8 mouse cellular contexts compared by ENCODE assay signal in the genomic region with DNA sequence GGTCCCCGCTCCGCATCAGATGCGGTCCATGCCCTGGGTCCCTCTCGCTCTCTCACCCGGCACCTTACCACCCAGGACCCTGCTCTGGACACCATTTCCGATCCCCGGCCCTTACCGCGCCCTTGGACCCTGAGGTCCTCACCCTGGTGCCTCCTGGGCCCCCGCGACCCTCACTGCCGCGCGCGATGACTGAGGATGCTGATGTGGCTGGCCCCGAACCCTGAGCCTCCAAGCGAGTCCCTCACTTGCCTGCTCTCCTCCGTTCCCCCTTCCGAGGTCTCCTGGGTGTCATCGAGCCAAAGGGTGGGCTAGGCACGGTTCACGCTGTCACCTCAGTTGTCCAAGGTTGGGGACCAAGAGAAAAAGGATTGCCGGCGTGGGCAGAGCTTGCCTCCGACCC. TPM values are rescaled to one million over a fixed set of nuclear protein-coding genes. Genes with fewer than 3 reads are reported as not detected.
DNase-seq lines count a peak whose midpoint lies in the region; ATAC-seq and TF ChIP-seq lines count a peak whose summit lies in the region.

No protein-coding gene starts in this region.

- TF ChIP-seq CTCF in gastrocnemius, adult 2 months (IDR thresholded peaks at IDR 0.05): no peak
- TF ChIP-seq CTCF in spleen, adult 2 months (IDR thresholded peaks at IDR 0.05; ENCODE audit: extremely low read depth, insufficient read depth, insufficient read length, insufficient replicate concordance): no peak

- ATAC-seq in limb, embryonic 14.5 days (ENCODE audit: low FRiP score, low read depth): no peak
- 0 out of 2 replicates have a peak, but pooled peaks have one; percentile 14 for ATAC-seq in stomach, embryonic 15.5 days (ENCODE audit: insufficient read depth, low FRiP score, low read depth)

- no peaks in the 10 kb centered on the region for H3K9me3 ChIP-seq in limb, embryonic 14.5 days (ENCODE audit: control insufficient read depth, low read length)
- no peaks in the 10 kb centered on the region for H3K9me3 ChIP-seq in stomach, embryonic 15.5 days

- H3K27me3 ChIP-seq in spleen, adult 2 months (ENCODE audit: control insufficient read depth, insufficient read depth, low read length): peaks cover 5% of the 10 kb centered on the region; the same call in 1 of the 2 replicates
- peaks cover 24% of the 10 kb centered on the region for H3K27me3 ChIP-seq in limb, embryonic 14.5 days (ENCODE audit: control insufficient read depth, insufficient read depth, low read length)
- peaks cover 15% of the 10 kb centered on the region for H3K27me3 ChIP-seq in stomach, embryonic 15.5 days (replicated peaks)

- intact Hi-C loops in gastrocnemius, adult 2 months (cut with DNase I): no loop called here

- H3K9ac ChIP-seq in limb, embryonic 14.5 days (ENCODE audit: low read depth, low read length, severe bottlenecking): peak overlapping the region; percentile 38; the same call in 1 of the 2 replicates
- no peak overlapping the region for H3K9ac ChIP-seq in stomach, embryonic 15.5 days

- TF ChIP-seq POLR2A in spleen, adult 2 months (IDR thresholded peaks at IDR 0.05; ENCODE audit: low read depth, low read length): no peak
- TF ChIP-seq POLR2A in limb, embryonic 14.5 days (IDR thresholded peaks at IDR 0.05; ENCODE audit: borderline replicate concordance, extremely low read depth, insufficient read depth, insufficient read length): no peak

- no peaks in the 10 kb centered on the region for H3K36me3 ChIP-seq in spleen, adult 2 months (ENCODE audit: control insufficient read depth, insufficient read depth, low read length)
- H3K36me3 ChIP-seq in limb, embryonic 14.5 days (ENCODE audit: control insufficient read depth, insufficient read depth, low read length): no peaks in the 10 kb centered on the region
- no peaks in the 10 kb centered on the region for H3K36me3 ChIP-seq in stomach, embryonic 15.5 days

- WGBS in spleen, adult 2 months: 47% methylated on average over 25 of the region's 25 CpGs
- WGBS in limb, embryonic 14.5 days: 27% methylated on average over 21 of the region's 25 CpGs
- WGBS in stomach, embryonic 15.5 days: 25% methylated on average over 25 of the region's 25 CpGs

- H3K4me2 ChIP-seq in limb, embryonic 14.5 days (replicated peaks; ENCODE audit: low read depth, low read length, severe bottlenecking): peak overlapping the region; percentile 71
- H3K4me2 ChIP-seq in stomach, embryonic 15.5 days: peak overlapping the region; percentile 89

- peaks cover 3% of the 10 kb centered on the region; the same call in 1 of the 2 replicates for H3K4me1 ChIP-seq in spleen, adult 2 months (ENCODE audit: control insufficient read depth, insufficient read depth, insufficient read length)
- H3K4me1 ChIP-seq in limb, embryonic 14.5 days (ENCODE audit: control insufficient read depth, insufficient read depth, low read length): no peaks in the 10 kb centered on the region
- peaks cover 8% of the 10 kb centered on the region; the same call in 1 of the 2 replicates for H3K4me1 ChIP-seq in stomach, embryonic 15.5 days

- H3K4me3 ChIP-seq in gastrocnemius, adult 2 months: peak overlapping the region; percentile 74
- peak overlapping the region; percentile 66 for H3K4me3 ChIP-seq in spleen, adult 2 months (ENCODE audit: extremely low read depth, insufficient read depth, insufficient read length)
- peak overlapping the region; percentile 50 for H3K4me3 ChIP-seq in limb, embryonic 14.5 days (replicated peaks; ENCODE audit: low read length)
- H3K4me3 ChIP-seq in stomach, embryonic 15.5 days (replicated peaks): peak overlapping the region; percentile 58

- peak overlapping the region; percentile 85 for H3K27ac ChIP-seq in gastrocnemius, adult 2 months
- H3K27ac ChIP-seq in spleen, adult 2 months (ENCODE audit: insufficient read depth, low read length): peak overlapping the region; percentile 63
- no peak overlapping the region for H3K27ac ChIP-seq in limb, embryonic 14.5 days (replicated peaks; ENCODE audit: low read depth, low read length)
- H3K27ac ChIP-seq in stomach, embryonic 15.5 days: no peak overlapping the region

- no peak for DNase-seq in gastrocnemius, adult 2 months
- no peak for DNase-seq in gastrocnemius, postnatal 4 days (ENCODE audit: low spot score in 2 of 2)
- no peak for DNase-seq in spleen, adult 2 months (ENCODE audit: low read depth in 1 of 2, low spot score in 2 of 2)
- DNase-seq in spleen, postnatal 36 days (ENCODE audit: low spot score in 2 of 2): no peak
- no peak for DNase-seq in limb, embryonic 14.5 days (ENCODE audit: low spot score)
- DNase-seq in layer of hippocampus, postnatal 25 days (ENCODE audit: extremely low spot score in 1 of 2, low spot score in 1 of 2): no peak
- DNase-seq in kidney, adult 18-20 months: no peak

RNA-seq across cellular contexts. Expression of a gene that starts 0.6 kb away (rescaled TPM):
- total RNA-seq in gastrocnemius, adult 2 months (2021): 1 to 10 TPM; 4.2 to 4.7 TPM
- 1 to 10 TPM; 4.6 to 6.2 TPM for total RNA-seq in gastrocnemius, postnatal 4 days (2021)
- polyA plus RNA-seq in spleen, adult 2 months (2012; rRNA removed): 12.6 and 16.4 TPM in 2 replicates
- polyA plus RNA-seq in limb, embryonic 14.5 days (2012; rRNA removed): 1.2 and 2.8 TPM in 2 replicates
- polyA plus RNA-seq in limb, embryonic 14.5 days (2014; fragmentation: Nextera tagmentation; extraction: Ambion mirVana): 1.5 and 2.4 TPM in 2 replicates
- polyA plus RNA-seq in stomach, embryonic 15.5 days (2015; fragmentation: Nextera tagmentation; extraction: Ambion mirVana): 4.2 and 4.7 TPM in 2 replicates
- 1 to 10 TPM; 7.0 to 7.4 TPM for total RNA-seq in layer of hippocampus, postnatal 25 days (2021)

RNA-seq across cellular contexts. Expression of a gene that starts 12.5 kb away (rescaled TPM):
- 10 to 100 TPM; 18.6 to 24.1 TPM for total RNA-seq in gastrocnemius, adult 2 months (2021)
- 10 to 100 TPM; 18.2 to 19.7 TPM for total RNA-seq in gastrocnemius, postnatal 4 days (2021)
- polyA plus RNA-seq in spleen, adult 2 months (2012; rRNA removed): 1.9 and 2.2 TPM in 2 replicates
- 17.2 and 19.2 TPM in 2 replicates for polyA plus RNA-seq in limb, embryonic 14.5 days (2012; rRNA removed)
- polyA plus RNA-seq in limb, embryonic 14.5 days (2014; fragmentation: Nextera tagmentation; extraction: Ambion mirVana): 23.8 and 24.3 TPM in 2 replicates
- polyA plus RNA-seq in stomach, embryonic 15.5 days (2015; fragmentation: Nextera tagmentation; extraction: Ambion mirVana): 26.5 and 27.8 TPM in 2 replicates
- 10 to 100 TPM in 1 of 2 experiments, 1 to 10 TPM in 1; 9.2 to 10.8 TPM for total RNA-seq in layer of hippocampus, postnatal 25 days (2021)

RNA-seq across cellular contexts. Expression of a gene that starts 29.1 kb away (rescaled TPM):
- 1 to 10 TPM; 2.2 to 2.4 TPM for total RNA-seq in gastrocnemius, adult 2 months (2021)
- 1 to 10 TPM; 6.0 to 7.8 TPM for total RNA-seq in gastrocnemius, postnatal 4 days (2021)
- 7.3 and 10.0 TPM in 2 replicates for polyA plus RNA-seq in spleen, adult 2 months (2012; rRNA removed)
- polyA plus RNA-seq in limb, embryonic 14.5 days (2012; rRNA removed): 6.0 and 7.2 TPM in 2 replicates
- 6.0 and 7.2 TPM in 2 replicates for polyA plus RNA-seq in limb, embryonic 14.5 days (2014; fragmentation: Nextera tagmentation; extraction: Ambion mirVana)
- 10.3 and 12.5 TPM in 2 replicates for polyA plus RNA-seq in stomach, embryonic 15.5 days (2015; fragmentation: Nextera tagmentation; extraction: Ambion mirVana)
- 1 to 10 TPM; 3.5 to 3.9 TPM for total RNA-seq in layer of hippocampus, postnatal 25 days (2021)

RNA-seq across cellular contexts. Expression of a gene that starts 54.3 kb away (rescaled TPM):
- 10 to 100 TPM; 43.6 to 45.3 TPM for total RNA-seq in gastrocnemius, adult 2 months (2021)
- total RNA-seq in gastrocnemius, postnatal 4 days (2021): 10 to 100 TPM; 54.6 to 55.2 TPM
- 4.0 and 5.4 TPM in 2 replicates for polyA plus RNA-seq in spleen, adult 2 months (2012; rRNA removed)
- polyA plus RNA-seq in limb, embryonic 14.5 days (2012; rRNA removed): 40.3 and 41.5 TPM in 2 replicates
- 55.8 and 61.3 TPM in 2 replicates for polyA plus RNA-seq in limb, embryonic 14.5 days (2014; fragmentation: Nextera tagmentation; extraction: Ambion mirVana)
- polyA plus RNA-seq in stomach, embryonic 15.5 days (2015; fragmentation: Nextera tagmentation; extraction: Ambion mirVana): 47.7 and 49.0 TPM in 2 replicates
- total RNA-seq in layer of hippocampus, postnatal 25 days (2021): 10 to 100 TPM; 68.2 to 71.2 TPM

Comparison
In these comparisons a context has a peak if more than half of its experiments do, and no peak if none do; other contexts are left out.
1. H3K27ac ChIP-seq: peak in gastrocnemius, adult 2 months (single experiment) and spleen, adult 2 months (single experiment); none in limb, embryonic 14.5 days (single experiment) and stomach, embryonic 15.5 days (single experiment).
2. Peak in every context shown above with its lines, with median percentiles within 50 percentile points of each other: H3K4me3 ChIP-seq.